Mouse (Mus musculus): ENCODE results near the gene Col4a1.

Gene Col4a1

GRCm38 (mm10) chr8:11262031-11262735, 50.4 kb downstream of the Col4a1 start:
- DNase-seq: no peak

DNA sequence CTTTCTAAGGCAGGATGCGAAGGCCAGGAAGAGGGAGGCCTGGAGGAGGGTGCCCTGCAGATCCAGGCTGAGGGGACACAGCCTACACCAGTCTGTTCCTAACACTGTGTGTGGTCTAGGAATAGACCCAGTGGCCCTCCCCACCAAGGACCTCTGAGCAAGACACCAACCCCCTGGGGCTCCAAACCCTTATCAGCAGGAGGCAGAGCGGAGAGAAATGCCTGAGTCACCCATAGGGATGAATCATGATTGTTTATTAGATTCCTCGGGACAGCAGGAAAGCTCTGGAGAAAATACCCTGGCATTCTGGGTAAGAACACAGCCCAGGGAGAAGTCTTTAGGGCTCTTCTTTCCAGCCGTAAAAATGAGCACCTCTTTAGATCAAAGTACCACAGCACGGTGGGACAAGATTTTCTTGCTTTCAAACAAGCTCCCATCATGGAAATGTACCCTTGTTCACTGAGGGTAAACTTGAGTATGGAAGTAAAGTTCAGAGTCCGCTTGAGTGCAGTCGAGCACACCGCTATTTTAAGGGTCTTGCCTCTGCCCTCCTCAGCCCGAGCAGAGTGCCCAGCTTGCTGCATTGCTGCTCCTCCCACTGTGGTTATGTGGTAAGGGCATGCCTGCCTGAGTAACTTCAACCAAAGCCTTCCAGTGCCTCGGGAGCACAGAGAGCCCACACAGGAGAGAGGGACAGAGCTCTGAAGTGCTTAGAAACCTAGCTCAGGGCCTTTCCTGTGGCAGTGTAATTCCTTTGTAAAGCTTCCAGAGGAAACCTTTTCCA, 52.6 kb downstream of the Col4a1 start:
- DNase-seq: no peak

- no peak for DNase-seq
These were observed 54.0 kb downstream of the Col4a1 start for GRCm38 (mm10) chr8:11258517-11259136.

- no peak for DNase-seq
These were observed 55.3 kb downstream of the Col4a1 start for GRCm38 (mm10) chr8:11257079-11258017.

GRCm38 (mm10) chr8:11256405-11256804, 56.2 kb downstream of the Col4a1 start:
- no peak for DNase-seq

GRCm38 (mm10) chr8:11255680-11256079, 56.9 kb downstream of the Col4a1 start:
- DNase-seq: no peak

GRCm38 (mm10) chr8:11254914-11255530, 57.6 kb downstream of the Col4a1 start:
- no peak for DNase-seq

GRCm38 (mm10) chr8:11254510-11254909, 58.1 kb downstream of the Col4a1 start:
- DNase-seq: no peak

- DNase-seq: peak; percentile 78
These were observed 59.1 kb downstream of the Col4a1 start for GRCm38 (mm10) chr8:11253556-11253955.

DNA sequence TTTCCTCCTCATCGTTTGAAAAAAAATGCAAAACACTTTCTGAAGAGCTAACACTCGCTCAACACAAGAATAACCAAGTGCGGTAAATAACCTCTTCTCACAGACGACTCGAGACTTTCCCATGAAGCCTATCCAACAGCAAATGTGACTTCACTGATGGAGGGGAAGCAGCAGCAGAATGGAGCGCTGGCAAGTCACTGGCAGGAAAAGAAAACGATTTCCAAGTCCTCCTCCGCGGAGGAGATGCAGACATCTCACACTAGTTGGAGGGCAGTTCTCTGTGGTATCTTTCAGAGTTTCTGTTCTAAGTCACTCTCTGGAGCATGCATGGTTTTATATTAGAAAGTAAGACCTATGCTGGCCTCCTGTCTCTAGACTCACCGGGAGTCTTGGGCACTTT, 59.6 kb downstream of the Col4a1 start:
- no peak for DNase-seq

GRCm38 (mm10) chr8:11252235-11252774, 60.3 kb downstream of the Col4a1 start:
- no peak for DNase-seq

DNA sequence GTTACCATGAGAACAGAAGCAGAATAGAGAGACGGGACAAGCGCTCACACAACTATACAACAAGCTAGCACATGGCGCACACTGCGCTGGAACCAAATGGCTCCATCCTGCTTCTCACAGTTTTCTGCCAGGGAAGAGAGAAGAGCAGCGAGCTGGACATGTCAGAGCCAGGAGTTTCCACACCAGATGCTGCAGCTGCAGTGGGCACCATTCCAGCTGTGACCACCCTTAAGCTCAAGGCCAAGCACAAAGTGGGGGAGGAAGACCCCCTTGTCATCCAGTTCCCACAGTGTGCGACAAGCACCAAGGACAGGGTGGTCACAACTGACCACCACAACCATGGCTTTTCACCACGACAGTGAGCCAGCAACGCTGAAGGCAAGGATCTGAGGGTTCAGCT, 62.5 kb downstream of the Col4a1 start:
- no peak for DNase-seq

- DNase-seq: no peak
These were observed 63.0 kb downstream of the Col4a1 start for GRCm38 (mm10) chr8:11249541-11250058.

DNA sequence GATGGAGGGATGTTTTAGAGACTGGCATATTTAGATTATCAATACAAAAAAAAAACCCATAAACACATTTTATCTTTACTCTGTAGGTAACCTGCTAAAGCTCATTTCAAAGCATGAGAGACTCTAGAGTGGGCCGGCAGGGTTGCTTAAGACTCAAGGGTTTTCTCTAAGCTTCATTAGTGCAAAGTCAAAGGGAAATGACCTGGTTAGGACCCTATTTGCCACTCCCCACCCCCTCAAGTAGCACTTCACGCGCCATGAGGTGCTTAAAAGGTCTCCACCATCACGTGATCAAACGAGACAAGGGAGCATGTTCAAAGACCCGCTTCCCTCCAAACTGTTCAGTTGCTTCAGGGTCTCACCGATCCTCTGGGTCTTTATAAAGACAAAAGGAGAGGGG, 63.9 kb downstream of the Col4a1 start:
- DNase-seq: no peak

GRCm38 (mm10) chr8:11241488-11241887, 71.1 kb downstream of the Col4a1 start:
- DNase-seq: no peak

DNA sequence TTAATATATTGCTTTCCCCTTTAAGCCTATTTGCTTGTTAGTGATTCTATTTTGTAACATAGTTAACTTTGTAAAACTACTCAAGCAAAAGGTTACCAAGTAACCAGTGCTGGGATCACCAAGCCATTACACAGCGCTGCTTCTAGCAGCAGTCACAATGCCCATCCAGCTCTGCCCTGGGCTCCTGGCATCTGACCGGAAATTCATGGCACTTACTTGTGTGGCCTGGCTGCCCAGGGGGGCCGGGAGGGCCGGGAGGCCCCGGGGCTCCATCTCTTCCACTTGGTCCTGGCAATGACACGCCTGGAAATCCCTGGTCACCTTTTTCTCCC, 77.8 kb downstream of the Col4a1 start:
- DNase-seq: no peak

DNA sequence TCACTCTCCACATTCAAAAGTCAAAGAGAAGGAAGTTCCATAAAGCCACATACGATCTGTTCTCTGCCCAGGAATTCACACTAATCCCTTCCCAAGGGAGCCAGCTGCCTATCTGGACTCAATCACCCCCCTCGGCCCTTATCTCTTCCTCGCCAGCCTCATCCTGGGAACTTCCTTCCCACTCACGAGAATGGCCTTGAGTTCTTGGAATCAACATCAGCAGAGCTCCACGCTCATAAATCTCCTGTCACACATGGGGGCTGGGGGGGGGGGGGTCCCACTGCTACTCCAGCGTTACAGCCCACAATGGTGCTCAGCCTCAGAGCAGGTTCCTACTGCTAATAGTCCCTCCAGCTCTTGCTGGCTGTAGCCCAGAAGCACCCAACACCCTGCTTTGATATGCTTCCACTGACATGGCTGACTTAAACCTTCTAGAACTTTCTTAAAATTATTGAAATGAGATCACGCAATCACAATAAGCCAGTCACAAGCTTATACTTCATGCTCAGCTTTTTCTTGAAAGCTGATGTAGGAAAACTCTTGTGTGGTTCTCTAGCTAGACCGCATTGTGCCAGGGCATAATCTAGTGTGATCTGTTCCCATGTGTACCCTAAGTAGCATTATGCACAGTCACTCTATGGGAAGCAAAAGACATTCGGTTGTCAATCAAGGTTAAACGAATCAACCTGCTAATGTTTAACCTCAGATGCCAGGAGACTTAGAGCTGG, 78.3 kb downstream of the Col4a1 start:
- DNase-seq: no peak

DNA sequence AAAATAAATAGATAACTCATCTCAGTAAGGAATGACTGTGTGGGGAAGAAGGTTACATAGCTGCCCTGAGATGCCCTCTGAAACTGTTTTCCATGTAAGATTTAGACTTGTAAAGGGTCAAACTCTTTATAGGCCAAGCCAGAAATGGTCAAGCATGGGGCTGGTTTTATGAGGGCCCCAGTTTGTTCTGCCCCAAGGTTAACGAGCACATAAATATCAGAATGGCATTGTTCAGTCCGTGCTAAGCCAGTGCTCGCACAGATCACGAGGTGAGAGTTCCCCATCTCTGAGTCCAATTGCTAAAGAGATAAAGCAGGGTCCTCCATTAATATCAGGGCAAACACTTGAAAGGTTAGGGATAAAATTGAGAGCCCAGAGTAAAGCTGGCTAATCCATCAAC, 79.6 kb downstream of the Col4a1 start:
- no peak for DNase-seq

DNA sequence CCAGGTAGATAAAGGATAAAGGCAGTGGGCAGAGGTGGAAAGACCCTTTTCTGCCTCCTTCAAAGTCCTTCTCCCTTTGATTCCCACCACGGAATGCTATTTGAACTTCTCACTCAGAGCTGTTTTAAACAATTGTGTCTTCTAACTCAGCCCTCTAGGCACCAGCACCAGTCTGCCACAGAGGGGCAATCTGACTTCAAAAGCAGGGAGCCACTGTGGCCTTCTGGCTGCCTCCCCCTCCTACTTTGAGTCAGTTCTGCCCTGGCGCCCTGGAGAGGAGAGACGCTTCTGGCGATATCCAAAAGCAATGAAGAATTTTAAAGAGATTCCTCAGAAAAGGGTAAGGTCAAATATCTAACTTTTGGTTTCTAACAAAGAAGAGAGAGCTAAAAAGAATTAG, 82.3 kb downstream of the Col4a1 start:
- DNase-seq: no peak

DNA sequence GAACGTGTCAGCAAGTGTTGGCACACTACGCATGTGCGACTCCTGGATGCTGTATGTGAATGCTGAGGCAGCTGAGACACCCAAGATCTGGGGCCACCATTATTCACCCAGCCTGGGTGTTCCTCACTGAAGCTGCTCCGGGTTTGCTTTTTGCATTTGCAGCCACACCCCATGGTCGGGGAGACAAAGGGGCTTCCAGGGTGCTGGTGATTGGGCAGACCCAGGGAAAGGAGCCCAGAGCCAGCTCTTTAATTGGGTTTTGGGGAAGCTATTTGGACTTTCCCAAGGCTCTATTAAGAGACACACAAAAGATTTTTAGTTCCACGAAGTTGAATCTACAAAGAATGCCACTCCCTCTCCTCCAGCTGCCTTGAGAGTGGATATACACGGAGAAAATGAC, 85.2 kb downstream of the Col4a1 start:
- no peak for DNase-seq
